Mouse (Mus musculus) bone marrow macrophage, adult 2 months (primary cell): Measurements from ENCODE around the gene Wdr26. TPM values are rescaled to one million over a fixed set of nuclear protein-coding genes. Genes with fewer than 3 reads are reported as not detected.

Experiments
- H3K27ac ChIP-seq: 2 replicates; pipeline ENCODE4 v1.5.1; 2012; ENCODE audit warnings: low read depth, low read length; ENCODE audit not compliant: insufficient read depth
- H3K4me1 ChIP-seq: 2 replicates; pipeline ENCODE4 v1.6.1; 2012; ENCODE audit warnings: low read length; ENCODE audit not compliant: control insufficient read depth, insufficient read depth
- H3K4me3 ChIP-seq: 2 replicates; pipeline ENCODE4 v1.5.1; 2012; ENCODE audit warnings: mild to moderate bottlenecking, low read length, moderate library complexity; ENCODE audit not compliant: insufficient read depth
- CTCF ChIP-seq: IDR thresholded peaks from 2 replicates; pipeline ENCODE4 v1.5.1; 2012; ENCODE audit warnings: low read depth, mild to moderate bottlenecking, low read length, moderate library complexity
- POLR2A ChIP-seq: IDR thresholded peaks from 2 replicates; pipeline ENCODE4 v1.6.1; 2012; ENCODE audit warnings: mild to moderate bottlenecking, low read depth, low read length, borderline replicate concordance
- polyA plus RNA-seq: library from polyadenylated mRNA; stranded (reverse); fragments of >200 nt; gene quantifications from 2 replicates; pipeline ENCODE4 v1.2.4, GENCODE M21; 2012; ENCODE audit not compliant: missing spikeins, insufficient read depth, insufficient read length

The Wdr26 gene
- polyA plus RNA-seq = 226 and 227 TPM in 2 replicates

GRCm38 (mm10) chr1:181211920-181212633 is at the start of gene Wdr26:
Wdr26 (minus strand) TSS chr1:181212001.
- Histone ChIP-seq H3K4me1 (peaks cover 24% of the 10 kb centered on the region), H3K27ac (peak within 1 kb of the TSS; percentile 98), H3K4me3 (peak within 1 kb of the TSS; percentile 97)
- TF ChIP-seq CTCF (no peak), POLR2A (no peak)

- Histone ChIP-seq H3K4me1 (peaks cover 23% of the 10 kb centered on the region), H3K4me3 (no peak overlapping the region), H3K27ac (no peak overlapping the region)
- TF ChIP-seq CTCF (no peak), POLR2A (no peak)
These were observed 49.3 kb upstream of the Wdr26 start for GRCm38 (mm10) chr1:181260949-181261696.

- H3K27ac ChIP-seq = no peak overlapping the region
- H3K4me3 ChIP-seq = no peak overlapping the region
- TF ChIP-seq CTCF = no peak
- TF ChIP-seq POLR2A = no peak
- peaks cover 27% of the 10 kb centered on the region for H3K4me1 ChIP-seq
These were observed 48.6 kb upstream of the Wdr26 start for GRCm38 (mm10) chr1:181260422-181260821.

- Histone ChIP-seq H3K4me3 (no peak overlapping the region), H3K27ac (no peak overlapping the region), H3K4me1 (peaks cover 31% of the 10 kb centered on the region)
- TF ChIP-seq POLR2A = no peak
- TF ChIP-seq CTCF = no peak
These were observed 48.0 kb upstream of the Wdr26 start for GRCm38 (mm10) chr1:181259626-181260410.

- peaks cover 38% of the 10 kb centered on the region for H3K4me1 ChIP-seq
- TF ChIP-seq POLR2A = no peak
- no peak for TF ChIP-seq CTCF
- no peak overlapping the region for H3K27ac ChIP-seq
- no peak overlapping the region for H3K4me3 ChIP-seq
These were observed 47.3 kb upstream of the Wdr26 start for GRCm38 (mm10) chr1:181259056-181259455.

GRCm38 (mm10) chr1:181258616-181259015 is 46.8 kb upstream of the Wdr26 start:
- Histone ChIP-seq H3K4me3 (no peak overlapping the region), H3K27ac (peak overlapping the region; percentile 92), H3K4me1 (peaks cover 40% of the 10 kb centered on the region)
- no peak for TF ChIP-seq CTCF
- no peak for TF ChIP-seq POLR2A

GRCm38 (mm10) chr1:181257585-181258555 is 46.1 kb upstream of the Wdr26 start:
- peaks cover 40% of the 10 kb centered on the region for H3K4me1 ChIP-seq
- H3K4me3 ChIP-seq = peak overlapping the region; percentile 43
- TF ChIP-seq POLR2A (no peak), CTCF (no peak)
- peak overlapping the region; percentile 92 for H3K27ac ChIP-seq

GRCm38 (mm10) chr1:181256689-181257584 is 45.1 kb upstream of the Wdr26 start:
- TF ChIP-seq CTCF = no peak
- no peak for TF ChIP-seq POLR2A
- Histone ChIP-seq H3K4me1 (peaks cover 40% of the 10 kb centered on the region), H3K27ac (peak overlapping the region; percentile 92), H3K4me3 (peak overlapping the region; percentile 43)
